Mouse (Mus musculus): ENCODE measurements around the gene Draxin.

DNA sequence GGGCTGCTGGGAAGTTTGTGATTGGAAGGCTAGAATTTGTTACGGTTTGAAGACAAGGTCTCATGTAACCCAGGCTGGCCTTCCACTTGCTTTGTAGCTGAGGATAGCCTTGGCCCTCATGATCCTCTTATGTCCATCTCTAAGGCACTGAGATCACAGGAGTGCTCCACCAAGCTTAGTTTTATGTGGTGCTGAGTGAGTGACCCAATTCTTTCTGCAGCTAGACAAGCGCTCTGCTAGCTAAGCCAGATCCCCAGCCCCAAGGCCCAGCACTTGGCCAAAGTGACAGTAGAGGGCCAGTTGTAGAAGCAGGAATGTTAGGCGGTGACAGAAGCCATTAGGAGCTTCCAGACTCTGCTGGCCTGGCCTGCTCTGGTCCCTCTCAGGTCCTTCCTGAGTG lies 26.4 kb downstream of the Draxin start:
- TF ChIP-seq CTCF (conservative IDR thresholded peaks at IDR 0.05; ENCODE audit: low read length) (no peak), NANOG (IDR thresholded peaks at IDR 0.05; ENCODE audit: borderline replicate concordance, low read length) (no peak)

All from E14TG2a.4 (cell line).